Mouse (Mus musculus) urinary bladder, postnatal 14 days (tissue): Measurements from ENCODE around the gene Fdx1.

Experiments used
- DNase-seq: peaks from one replicate; pipeline ENCODE4 v3.0.0; 2021; ENCODE audit warnings: low spot score

Gene Fdx1

GRCm38 (mm10) chr9:51962975-51963701 is at the start of gene Fdx1:
Gene Fdx1 (minus strand): TSS chr9:51963556.
- DNase-seq: peak; percentile 89

- DNase-seq: no peak
These were observed 49.6 kb upstream of the Fdx1 start for GRCm38 (mm10) chr9:52012781-52013436.

- no peak for DNase-seq
These were observed 49.0 kb upstream of the Fdx1 start for GRCm38 (mm10) chr9:52012311-52012710.

GRCm38 (mm10) chr9:52008511-52008910 is 45.2 kb upstream of the Fdx1 start:
- no peak for DNase-seq

GRCm38 (mm10) chr9:52007341-52007740 is 44.0 kb upstream of the Fdx1 start:
- no peak for DNase-seq

GRCm38 (mm10) chr9:52003501-52003900 is 40.1 kb upstream of the Fdx1 start:
- no peak for DNase-seq

GRCm38 (mm10) chr9:51995331-51996099 is 32.2 kb upstream of the Fdx1 start:
- peak; percentile 23 for DNase-seq

- DNase-seq: no peak
These were observed 31.4 kb upstream of the Fdx1 start for GRCm38 (mm10) chr9:51994636-51995260.

GRCm38 (mm10) chr9:51993486-51994275 is 30.3 kb upstream of the Fdx1 start:
- DNase-seq: peak; percentile 30

- DNase-seq: no peak
These were observed 28.0 kb upstream of the Fdx1 start for GRCm38 (mm10) chr9:51991241-51991876.

GRCm38 (mm10) chr9:51990828-51991227 is 27.5 kb upstream of the Fdx1 start:
- DNase-seq: peak; percentile 34

GRCm38 (mm10) chr9:51985493-51986099 is 22.2 kb upstream of the Fdx1 start:
- DNase-seq: no peak

- DNase-seq: no peak
These were observed 17.8 kb upstream of the Fdx1 start for GRCm38 (mm10) chr9:51981131-51981530.

GRCm38 (mm10) chr9:51979301-51979700 is 15.9 kb upstream of the Fdx1 start:
- DNase-seq: no peak

- no peak for DNase-seq
These were observed 15.3 kb upstream of the Fdx1 start for GRCm38 (mm10) chr9:51978545-51979259.

GRCm38 (mm10) chr9:51977439-51978000 is 14.2 kb upstream of the Fdx1 start:
- peak; percentile 84 for DNase-seq

- DNase-seq: no peak
These were observed 11.5 kb upstream of the Fdx1 start for GRCm38 (mm10) chr9:51974871-51975270.

- DNase-seq: no peak
These were observed 10.5 kb upstream of the Fdx1 start for GRCm38 (mm10) chr9:51973846-51974245.

- no peak for DNase-seq
These were observed 3.0 kb upstream of the Fdx1 start for GRCm38 (mm10) chr9:51966373-51966772.

GRCm38 (mm10) chr9:51964110-51964509 is 754 bp upstream of the Fdx1 start:
- no peak for DNase-seq
